Mouse (Mus musculus) adrenal gland, postnatal 10 days (tissue): ENCODE results near the gene Cluh. TPM values are rescaled to one million over a fixed set of nuclear protein-coding genes. Genes with fewer than 3 reads are reported as not detected.

Source experiments
- DNase-seq: peaks from one replicate; pipeline ENCODE4 v3.0.0; 2021; ENCODE audit warnings: mixed read lengths
- long read RNA-seq, 2 experiments: library from polyadenylated mRNA; stranded (forward); transcript quantifications; one replicate each; pipeline ENCODE4 v2.0.0; 2021
- total RNA-seq, 2 experiments: library from RNA; stranded (reverse); gene quantifications; 2 replicates each; pipeline ENCODE4 v1.2.3; 2021

The Cluh gene
- total RNA-seq = 100 to 1,000 TPM; 252 to 291 TPM
- long read RNA-seq, experiment 1, full-length matches to known transcripts = 6 of 141 reads
- long read RNA-seq, experiment 1, partial matches to known transcripts = 125 of 141 reads
- long read RNA-seq, experiment 1, other reads (novel, unspliced or antisense) = 10 of 141 reads
- long read RNA-seq, experiment 2, full-length matches to known transcripts = 48 of 180 reads
- long read RNA-seq, experiment 2, partial matches to known transcripts = 109 of 180 reads
- long read RNA-seq, experiment 2, other reads (novel, unspliced or antisense) = 23 of 180 reads

- peak; percentile 99 for DNase-seq
Observed at GRCm38 (mm10) chr11:74649095-74649646, at the start of gene Cluh. Gene Cluh (plus strand): TSS chr11:74649495.

- DNase-seq = no peak
Observed at GRCm38 (mm10) chr11:74602286-74602685, 47.0 kb upstream of the Cluh start.

- DNase-seq = no peak
Observed at GRCm38 (mm10) chr11:74610068-74610467, 39.2 kb upstream of the Cluh start.

- DNase-seq = peak; percentile 49
Observed at GRCm38 (mm10) chr11:74610545-74611176, 38.6 kb upstream of the Cluh start, which contains the start of gene Rap1gap2. Gene Rap1gap2 (minus strand): TSS chr11:74610915.

- no peak for DNase-seq
Observed at GRCm38 (mm10) chr11:74611437-74611836, 37.9 kb upstream of the Cluh start.

GRCm38 (mm10) chr11:74613428-74613827 lies 35.9 kb upstream of the Cluh start:
- DNase-seq = no peak

GRCm38 (mm10) chr11:74615571-74615970 lies 33.7 kb upstream of the Cluh start:
- no peak for DNase-seq

GRCm38 (mm10) chr11:74619201-74619955 lies 29.9 kb upstream of the Cluh start, which contains the start of gene Ccdc92b:
Gene Ccdc92b (plus strand): TSS chr11:74619605.
- DNase-seq = peak; percentile 94

GRCm38 (mm10) chr11:74619956-74620300 lies 29.4 kb upstream of the Cluh start:
- no peak for DNase-seq

- no peak for DNase-seq
Observed at GRCm38 (mm10) chr11:74621974-74622669, 27.2 kb upstream of the Cluh start.

- peak; percentile 72 for DNase-seq
Observed at GRCm38 (mm10) chr11:74623693-74624092, 25.6 kb upstream of the Cluh start.

- no peak for DNase-seq
Observed at GRCm38 (mm10) chr11:74625333-74625732, 24.0 kb upstream of the Cluh start.

GRCm38 (mm10) chr11:74627481-74627880 lies 21.8 kb upstream of the Cluh start:
- no peak for DNase-seq

- DNase-seq = no peak
Observed at GRCm38 (mm10) chr11:74631880-74632789, 17.2 kb upstream of the Cluh start.

- peak; percentile 75 for DNase-seq
Observed at GRCm38 (mm10) chr11:74634490-74635275, 14.6 kb upstream of the Cluh start.

- DNase-seq = no peak
Observed at GRCm38 (mm10) chr11:74637486-74637885, 11.8 kb upstream of the Cluh start.

GRCm38 (mm10) chr11:74637971-74638790 lies 11.1 kb upstream of the Cluh start:
- DNase-seq = peak; percentile 90

- peak; percentile 31 for DNase-seq
Observed at GRCm38 (mm10) chr11:74638791-74639411, 10.4 kb upstream of the Cluh start.

- DNase-seq = no peak
Observed at GRCm38 (mm10) chr11:74639628-74640027, 9.7 kb upstream of the Cluh start.
